ENCODE assay signal across 8 mouse cellular contexts in genomic region chr2:165886482-165886856, GRCm38 (mm10). TPM values are rescaled to one million over a fixed set of nuclear protein-coding genes. Genes with fewer than 3 reads are reported as not detected.
DNase-seq lines count a peak whose midpoint lies in the region; ATAC-seq lines count a peak whose summit lies in the region.

No protein-coding gene starts in this region.

- no peaks in the 10 kb centered on the region for H3K9me3 ChIP-seq in forebrain, embryonic 14.5 days (replicated peaks; ENCODE audit: control insufficient read depth, low read length)

- peak overlapping the region; percentile 74 for H3K9ac ChIP-seq in forebrain, embryonic 14.5 days (ENCODE audit: low read length)

- H3K27ac ChIP-seq in brown adipose tissue, adult 24 weeks (replicated peaks; ENCODE audit: low read depth, low read length) = peak overlapping the region; percentile 99
- peak overlapping the region; percentile 100 for H3K27ac ChIP-seq in forebrain, embryonic 14.5 days (ENCODE audit: low read depth, low read length)
- peak overlapping the region; percentile 97 for H3K27ac ChIP-seq in macrophage

- no peaks in the 10 kb centered on the region for H3K36me3 ChIP-seq in forebrain, embryonic 14.5 days (ENCODE audit: control insufficient read depth, insufficient read depth, low read length)
- H3K36me3 ChIP-seq in macrophage (ENCODE audit: inconsistent target) = no peaks in the 10 kb centered on the region

- H3K4me1 ChIP-seq in brown adipose tissue, adult 24 weeks (ENCODE audit: control insufficient read depth, insufficient read depth, insufficient read length, low read length) = peaks cover 52% of the 10 kb centered on the region
- peaks cover 77% of the 10 kb centered on the region for H3K4me1 ChIP-seq in forebrain, embryonic 14.5 days (ENCODE audit: control insufficient read depth, insufficient read depth, low read length)

- no peak overlapping the region for H3K4me2 ChIP-seq in forebrain, embryonic 14.5 days (ENCODE audit: low read length)

- no peak overlapping the region for H3K4me3 ChIP-seq in brown adipose tissue, adult 24 weeks (ENCODE audit: insufficient read depth, low read depth, low read length)
- no peak overlapping the region for H3K4me3 ChIP-seq in forebrain, embryonic 14.5 days (ENCODE audit: low read depth, low read length)
- H3K4me3 ChIP-seq in macrophage (ENCODE audit: inconsistent target) = no peak overlapping the region

- H3K79me2 ChIP-seq in macrophage (ENCODE audit: inconsistent target) = peaks cover 26% of the 10 kb centered on the region

- intact Hi-C loops in left cerebral cortex, postnatal 4 days (cut with DNase I) = no loop called here

- H3K27me3 ChIP-seq in forebrain, embryonic 14.5 days (replicated peaks; ENCODE audit: control insufficient read depth, insufficient read depth, low read length) = no peaks in the 10 kb centered on the region

- WGBS in forebrain, embryonic 14.5 days = 8% methylated on average over 3 of the region's 3 CpGs
- WGBS in macrophage (ENCODE audit: missing documents) = 81% methylated on average over 3 of the region's 3 CpGs

- ATAC-seq in forebrain, embryonic 14.5 days = no peak

- DNase-seq in left cerebral cortex, postnatal 4 days = peak; percentile 70
- no peak for DNase-seq in left cerebral cortex, adult 18-20 months (ENCODE audit: low spot score in 2 of 2)
- peak; percentile 42 for DNase-seq in forebrain, embryonic 14.5 days (ENCODE audit: low spot score)
- peak; percentile 66 for DNase-seq in kidney, adult 18-20 months
- no peak for DNase-seq in urinary bladder, postnatal 14 days (ENCODE audit: low spot score)
- no peak for DNase-seq in spleen, postnatal 4 days (ENCODE audit: low spot score in 2 of 2)

RNA-seq across cellular contexts. Expression of gene Zmynd8, which starts 12.3 kb away (rescaled TPM):
- 100 to 1,000 TPM; 118 to 120 TPM for total RNA-seq in left cerebral cortex, postnatal 4 days (2021)
- 100 to 1,000 TPM; 150 to 151 TPM for total RNA-seq in left cerebral cortex, adult 18-20 months (2021)
- polyA plus RNA-seq in brown adipose tissue, adult 24 weeks (2012; ENCODE audit: insufficient read depth, insufficient read length, missing spikeins) = 6.7 and 17.9 TPM in 2 replicates
- polyA plus RNA-seq in forebrain, embryonic 14.5 days (2014; fragmentation: Nextera tagmentation; extraction: Ambion mirVana) = 43.3 and 58.0 TPM in 2 replicates
- total RNA-seq in macrophage (2018; cell fraction: chromatin; rRNA removed) = 100 to 1,000 TPM; 113 to 715 (median 441) TPM
- 100 to 1,000 TPM in 8 of 26 experiments, 10 to 100 TPM in 18; 32.1 to 112 (median 96.4) TPM for total RNA-seq in macrophage (2018; cell fraction: cytosol; rRNA removed)
- 100 to 1,000 TPM in 22 of 26 experiments, 10 to 100 TPM in 4; 57.9 to 347 (median 193) TPM for total RNA-seq in macrophage (2018; cell fraction: nucleus; rRNA removed)
- polyA plus RNA-seq in macrophage (2018) = 52.3 to 95.5 TPM (median 75.2 TPM) in 3 replicates

Comparison
In these comparisons a context has a peak if more than half of its experiments do, and no peak if none do; other contexts are left out.
1. DNase-seq: peak in left cerebral cortex, postnatal 4 days (single experiment), forebrain, embryonic 14.5 days (single experiment) and kidney, adult 18-20 months (single experiment); none in left cerebral cortex, adult 18-20 months (0 of 2), urinary bladder, postnatal 14 days (single experiment) and spleen, postnatal 4 days (0 of 2).
2. Peak in every context shown above with its lines, with median percentiles within 50 percentile points of each other: H3K27ac ChIP-seq.